Mouse (Mus musculus) forebrain, embryonic 14.5 days (tissue): ENCODE measurements around the gene Ilkap. TPM values are rescaled to one million over a fixed set of nuclear protein-coding genes. Genes with fewer than 3 reads are reported as not detected.

Experiments used
- ATAC-seq: fragments of 200-750 bp; cut with Nextera tagmentation; 2 replicates; pipeline ENCODE4 v1.8.0; 2017; ENCODE audit warnings: mild to moderate bottlenecking, moderate library complexity
- DNase-seq: peaks from one replicate; pipeline ENCODE4 v3.0.0-alpha.2; 2015; ENCODE audit warnings: low spot score
- H3K27ac ChIP-seq: fragments of 300-500 bp; sonication (generic); 2 replicates; pipeline ENCODE4 v1.5.1; 2014; ENCODE audit warnings: low read depth, mild to moderate bottlenecking, control low read depth, low read length, moderate library complexity
- H3K27me3 ChIP-seq: fragments of 300-500 bp; sonication (generic); replicated peaks from 2 replicates; pipeline ENCODE4 v1.6.1; 2014; ENCODE audit warnings: low read length, control low read depth, mixed read lengths; ENCODE audit not compliant: control insufficient read depth, insufficient read depth
- H3K36me3 ChIP-seq: fragments of 300-500 bp; sonication (generic); 2 replicates; pipeline ENCODE4 v1.6.1; 2014; ENCODE audit warnings: low read length, control low read depth; ENCODE audit not compliant: control insufficient read depth, insufficient read depth
- H3K4me1 ChIP-seq: fragments of 300-500 bp; sonication (generic); 2 replicates; pipeline ENCODE4 v1.6.1; 2014; ENCODE audit warnings: antibody characterized with exemption, low read length, control low read depth; ENCODE audit not compliant: control insufficient read depth, insufficient read depth
- H3K4me2 ChIP-seq: fragments of 300-500 bp; sonication (generic); 2 replicates; pipeline ENCODE4 v1.6.1; 2014; ENCODE audit warnings: mild to moderate bottlenecking, control low read depth, low read length
- H3K4me3 ChIP-seq: fragments of 300-500 bp; sonication (generic); 2 replicates; pipeline ENCODE4 v1.5.1; 2014; ENCODE audit warnings: low read depth, low read length, control low read depth
- H3K9ac ChIP-seq: fragments of 300-500 bp; sonication (generic); 2 replicates; pipeline ENCODE4 v1.6.1; 2014; ENCODE audit warnings: mild to moderate bottlenecking, low read length, control low read depth, moderate library complexity
- H3K9me3 ChIP-seq: fragments of 300-500 bp; sonication (generic); replicated peaks from 2 replicates; pipeline ENCODE4 v1.6.1; 2016; ENCODE audit warnings: low read length, control low read depth, mixed read lengths; ENCODE audit not compliant: control insufficient read depth
- WGBS: fragments of 180-500 bp; shearing (Covaris S2); extraction: QIAGEN DNeasy Blood & Tissue Kit; methylation state at CpG from one replicate; pipeline ENCODE4 v1.1.7; 2014; 5-methylcytosine and 5-hydroxymethylcytosine counted together
- polyA plus RNA-seq: library from polyadenylated mRNA; unstranded; fragments of >200 nt; fragmentation: Nextera tagmentation; extraction: Ambion mirVana; gene quantifications from 2 replicates; pipeline ENCODE4 v1.2.1, GENCODE M21; 2014

The Ilkap gene
- polyA plus RNA-seq, 1 experiment from 2014 or later, result 151 TPM

- Histone ChIP-seq H3K9me3 (no peaks in the 10 kb centered on the region), H3K27ac (no peak overlapping the region), H3K9ac (no peak overlapping the region), H3K27me3 (no peaks in the 10 kb centered on the region), H3K4me2 (no peak overlapping the region), H3K4me3 (no peak overlapping the region), H3K4me1 (peaks cover 7% of the 10 kb centered on the region; the same call in 1 of the 2 replicates), H3K36me3 (peaks cover 25% of the 10 kb centered on the region; the same call in 1 of the 2 replicates)
- ATAC-seq, result no peak
- DNase-seq, result no peak
- 87% methylated on average over 3 of the region's 3 CpGs for WGBS
These were observed 38.4 kb upstream of the Ilkap start for GRCm38 (mm10) chr1:91437083-91437400.

GRCm38 (mm10) chr1:91436380-91437082 lies 37.9 kb upstream of the Ilkap start:
- no peaks in the 10 kb centered on the region for H3K9me3 ChIP-seq
- no peak overlapping the region for H3K27ac ChIP-seq
- ATAC-seq (no peak), DNase-seq (peak; percentile 53)
- H3K27me3 ChIP-seq, result no peaks in the 10 kb centered on the region
- no peak overlapping the region for H3K9ac ChIP-seq
- H3K36me3 ChIP-seq, result peaks cover 23% of the 10 kb centered on the region; the same call in 1 of the 2 replicates
- peaks cover 7% of the 10 kb centered on the region; the same call in 1 of the 2 replicates for H3K4me1 ChIP-seq
- no peak overlapping the region for H3K4me2 ChIP-seq
- 71% methylated on average over 6 of the region's 6 CpGs for WGBS
- H3K4me3 ChIP-seq, result no peak overlapping the region

GRCm38 (mm10) chr1:91435606-91436130 lies 37.1 kb upstream of the Ilkap start:
- Histone ChIP-seq H3K9me3 (no peaks in the 10 kb centered on the region), H3K36me3 (peaks cover 24% of the 10 kb centered on the region), H3K4me3 (no peak overlapping the region), H3K9ac (no peak overlapping the region), H3K27me3 (no peaks in the 10 kb centered on the region), H3K4me1 (peaks cover 7% of the 10 kb centered on the region; the same call in 1 of the 2 replicates), H3K4me2 (no peak overlapping the region), H3K27ac (no peak overlapping the region)
- WGBS, result 87% methylated on average over 13 of the region's 13 CpGs
- ATAC-seq (no peak), DNase-seq (no peak)

- Histone ChIP-seq H3K4me3 (no peak overlapping the region), H3K27me3 (no peaks in the 10 kb centered on the region), H3K9ac (no peak overlapping the region), H3K27ac (no peak overlapping the region), H3K4me2 (no peak overlapping the region), H3K9me3 (no peaks in the 10 kb centered on the region), H3K4me1 (peaks cover 7% of the 10 kb centered on the region; the same call in 1 of the 2 replicates), H3K36me3 (peaks cover 23% of the 10 kb centered on the region)
- ATAC-seq (no peak), DNase-seq (no peak)
- WGBS, result 92% methylated on average over 8 of the region's 8 CpGs
These were observed 36.3 kb upstream of the Ilkap start for GRCm38 (mm10) chr1:91434905-91435304.

- Histone ChIP-seq H3K4me3 (no peak overlapping the region), H3K36me3 (peaks cover 22% of the 10 kb centered on the region), H3K4me1 (no peaks in the 10 kb centered on the region), H3K27me3 (no peaks in the 10 kb centered on the region), H3K9me3 (no peaks in the 10 kb centered on the region), H3K27ac (no peak overlapping the region), H3K4me2 (no peak overlapping the region), H3K9ac (no peak overlapping the region)
- ATAC-seq (no peak), DNase-seq (no peak)
- 93% methylated on average over 7 of the region's 7 CpGs for WGBS
These were observed 32.1 kb upstream of the Ilkap start for GRCm38 (mm10) chr1:91430761-91431160.

GRCm38 (mm10) chr1:91429212-91429611 lies 30.6 kb upstream of the Ilkap start:
- Histone ChIP-seq H3K9ac (no peak overlapping the region), H3K9me3 (no peaks in the 10 kb centered on the region), H3K4me1 (no peaks in the 10 kb centered on the region), H3K36me3 (peaks cover 18% of the 10 kb centered on the region), H3K27ac (no peak overlapping the region), H3K4me2 (no peak overlapping the region), H3K4me3 (no peak overlapping the region), H3K27me3 (no peaks in the 10 kb centered on the region)
- no peak for ATAC-seq
- 92% methylated on average over 10 of the region's 10 CpGs for WGBS
- DNase-seq, result no peak

- DNase-seq, result peak; percentile 89
- no peak overlapping the region for H3K4me3 ChIP-seq
- WGBS, result 34% methylated on average over 4 of the region's 4 CpGs
- H3K4me1 ChIP-seq, result no peaks in the 10 kb centered on the region
- peaks cover 18% of the 10 kb centered on the region for H3K36me3 ChIP-seq
- peak; percentile 72; the same call in 1 of the 2 replicates for ATAC-seq
- H3K9me3 ChIP-seq, result no peaks in the 10 kb centered on the region
- H3K4me2 ChIP-seq, result no peak overlapping the region
- no peak overlapping the region for H3K27ac ChIP-seq
- H3K27me3 ChIP-seq, result no peaks in the 10 kb centered on the region
- H3K9ac ChIP-seq, result no peak overlapping the region
These were observed 30.0 kb upstream of the Ilkap start for GRCm38 (mm10) chr1:91428614-91429013.

GRCm38 (mm10) chr1:91426397-91426796 lies 27.8 kb upstream of the Ilkap start:
- DNase-seq (no peak), ATAC-seq (no peak)
- Histone ChIP-seq H3K27ac (no peak overlapping the region), H3K9me3 (no peaks in the 10 kb centered on the region), H3K36me3 (peaks cover 16% of the 10 kb centered on the region), H3K4me2 (no peak overlapping the region), H3K9ac (no peak overlapping the region), H3K27me3 (no peaks in the 10 kb centered on the region), H3K4me3 (no peak overlapping the region), H3K4me1 (no peaks in the 10 kb centered on the region)
- WGBS, result 77% methylated on average over 9 of the region's 9 CpGs

GRCm38 (mm10) chr1:91420601-91421065 lies 22.0 kb upstream of the Ilkap start:
- WGBS, result 85% methylated on average over 8 of the region's 8 CpGs

More at GRCm38 (mm10) chr1:91420601-91421065, 22.0 kb upstream of the Ilkap start:
- H3K4me1 ChIP-seq, result 0 out of 2 replicates have a peak, but pooled peaks cover 3% of the 10 kb centered on the region
- no peaks in the 10 kb centered on the region for H3K9me3 ChIP-seq
- H3K27me3 ChIP-seq, result no peaks in the 10 kb centered on the region
- H3K27ac ChIP-seq, result no peak overlapping the region
- H3K4me2 ChIP-seq, result no peak overlapping the region
- no peak overlapping the region for H3K4me3 ChIP-seq
- H3K9ac ChIP-seq, result no peak overlapping the region
- no peak for ATAC-seq
- H3K36me3 ChIP-seq, result 0 out of 2 replicates have a peak, but pooled peaks cover 7% of the 10 kb centered on the region
- DNase-seq, result no peak
